Mouse (Mus musculus) MEL (cell line): ENCODE results near the gene Tnfrsf4. TPM values are rescaled to one million over a fixed set of nuclear protein-coding genes. Genes with fewer than 3 reads are reported as not detected.

Source experiments
- DNase-seq: peaks from one replicate; pipeline ENCODE4 v3.0.0; 2011; ENCODE audit warnings: low read depth, low spot score
- H3K27ac ChIP-seq: 2 replicates; pipeline ENCODE4 v1.5.1; 2012; ENCODE audit warnings: low read depth, mild to moderate bottlenecking, control low read depth, low read length, moderate library complexity; ENCODE audit not compliant: control insufficient read depth
- H3K27me3 ChIP-seq, 2 experiments: fragments of 150-350 bp in 1 of 2; sonication (generic) in 1 of 2; 2 replicates each; pipeline ENCODE4 v1.6.1; 2012; ENCODE audit warnings: low read length in 2 of 2, mild to moderate bottlenecking in 2 of 2, improper control_type of control experiment in 1 of 2, moderate library complexity in 1 of 2; ENCODE audit not compliant: insufficient read depth in 2 of 2, control insufficient read depth in 1 of 2
- H3K36me3 ChIP-seq, 2 experiments: 2 replicates each; pipeline ENCODE4 v1.6.1; 2012 to 2014; ENCODE audit warnings: low read length in 2 of 2, improper control_type of control experiment in 1 of 2, inconsistent platforms in 1 of 2, mild to moderate bottlenecking in 1 of 2; ENCODE audit not compliant: insufficient read depth in 2 of 2, control insufficient read depth in 1 of 2
- H3K4me1 ChIP-seq, 2 experiments: fragments of 150-350 bp in 1 of 2; sonication (generic) in 1 of 2; 2 replicates each; pipeline ENCODE4 v1.6.1; 2012; ENCODE audit warnings: low read length in 2 of 2, improper control_type of control experiment in 1 of 2, mild to moderate bottlenecking in 1 of 2; ENCODE audit not compliant: insufficient read depth in 2 of 2, control insufficient read depth in 1 of 2
- H3K4me3 ChIP-seq, 2 experiments: fragments of 150-350 bp in 1 of 2; sonication (generic) in 1 of 2; 2 replicates each; pipeline ENCODE4 v1.5.1; 2012; ENCODE audit warnings: low read depth in 2 of 2, low read length in 2 of 2, mild to moderate bottlenecking in 2 of 2, moderate library complexity in 2 of 2, control low read depth in 1 of 2, improper control_type of control experiment in 1 of 2; ENCODE audit not compliant: control insufficient read depth in 1 of 2, insufficient read depth in 1 of 2
- H3K79me2 ChIP-seq: 2 replicates; pipeline ENCODE4 v1.6.1; 2012; ENCODE audit warnings: mild to moderate bottlenecking, low read length, moderate library complexity; ENCODE audit not compliant: control insufficient read depth, poor library complexity, insufficient read depth
- H3K9ac ChIP-seq: 2 replicates; pipeline ENCODE4 v1.6.1; 2012; ENCODE audit warnings: low read depth, mild to moderate bottlenecking, control low read depth, low read length, moderate library complexity; ENCODE audit not compliant: control insufficient read depth, poor library complexity, severe bottlenecking
- H3K9me3 ChIP-seq: fragments of 150-350 bp; sonication (generic); replicated peaks from 2 replicates; pipeline ENCODE4 v1.6.1; 2012; ENCODE audit warnings: mild to moderate bottlenecking, low read length, improper control_type of control experiment, moderate library complexity; ENCODE audit not compliant: insufficient read depth
- CTCF ChIP-seq, 3 experiments: IDR thresholded peaks in 2 of 3; conservative IDR thresholded peaks in 1 of 3; 2 replicates each; pipeline ENCODE4 v1.5.1; 2011 to 2012; ENCODE audit warnings: low read length in 3 of 3, low read depth in 2 of 3, mild to moderate bottlenecking in 2 of 3, improper control_type of control experiment in 1 of 3, inconsistent platforms in 1 of 3, mixed read lengths in 1 of 3, moderate library complexity in 1 of 3; ENCODE audit not compliant: control insufficient read depth in 1 of 3, insufficient read depth in 1 of 3, poor library complexity in 1 of 3, severe bottlenecking in 1 of 3
- E2F4 ChIP-seq: IDR thresholded peaks from 2 replicates; pipeline ENCODE4 v1.6.1; 2011; ENCODE audit warnings: low read depth, low read length, improper control_type of control experiment, borderline replicate concordance
- ELF1 ChIP-seq: IDR thresholded peaks from 2 replicates; pipeline ENCODE4 v1.6.1; 2014; ENCODE audit warnings: low read depth, mild to moderate bottlenecking, inconsistent platforms, low read length, improper control_type of control experiment, moderate library complexity
- EP300 ChIP-seq, 2 experiments: IDR thresholded peaks; 2 replicates each; pipeline ENCODE4 v1.6.1; 2011; ENCODE audit warnings: improper control_type of control experiment in 2 of 2, low read length in 2 of 2, low read depth in 1 of 2, mild to moderate bottlenecking in 1 of 2
- ETS1 ChIP-seq: IDR thresholded peaks from 2 replicates; pipeline ENCODE4 v1.6.1; 2012; ENCODE audit warnings: low read depth, mild to moderate bottlenecking, inconsistent platforms, low read length, improper control_type of control experiment, moderate library complexity
- GABPA ChIP-seq: IDR thresholded peaks from 2 replicates; pipeline ENCODE4 v1.6.1; 2012; ENCODE audit warnings: low read depth, mild to moderate bottlenecking, inconsistent platforms, low read length, improper control_type of control experiment, moderate library complexity
- GATA1 ChIP-seq: IDR thresholded peaks from 2 replicates; pipeline ENCODE4 v1.6.1; 2011; ENCODE audit warnings: low read depth, low read length, improper control_type of control experiment
- HCFC1 ChIP-seq: IDR thresholded peaks from 2 replicates; pipeline ENCODE4 v1.6.1; 2012; ENCODE audit warnings: low read depth, mild to moderate bottlenecking, inconsistent platforms, low read length, improper control_type of control experiment, moderate library complexity
- JUND ChIP-seq: IDR thresholded peaks from 2 replicates; pipeline ENCODE4 v1.6.1; 2011; ENCODE audit warnings: low read depth, mild to moderate bottlenecking, improper control_type of control experiment, low read length
- KAT2A ChIP-seq: conservative IDR thresholded peaks from 2 replicates; pipeline ENCODE4 v1.6.1; 2012; ENCODE audit warnings: low read depth, low read length, improper control_type of control experiment, inconsistent platforms
- MAFK ChIP-seq: IDR thresholded peaks from 2 replicates; pipeline ENCODE4 v1.6.1; 2011; ENCODE audit warnings: low read depth, mild to moderate bottlenecking, low read length, improper control_type of control experiment, borderline replicate concordance
- MAX ChIP-seq: IDR thresholded peaks from 2 replicates; pipeline ENCODE4 v1.6.1; 2011; ENCODE audit warnings: low read length, improper control_type of control experiment
- MEF2A ChIP-seq: IDR thresholded peaks from 2 replicates; pipeline ENCODE4 v1.6.1; 2014; ENCODE audit warnings: low read depth, mild to moderate bottlenecking, inconsistent platforms, low read length, improper control_type of control experiment; ENCODE audit not compliant: poor library complexity, insufficient replicate concordance, severe bottlenecking; ENCODE audit errors: extremely low read depth
- NELFE ChIP-seq: IDR thresholded peaks from 2 replicates; pipeline ENCODE4 v1.6.1; 2011; ENCODE audit warnings: low read depth, low read length, improper control_type of control experiment
- POLR2AphosphoS2 ChIP-seq: IDR thresholded peaks from 2 replicates; pipeline ENCODE4 v1.6.1; 2011; ENCODE audit warnings: low read length, improper control_type of control experiment
- SIN3A ChIP-seq: IDR thresholded peaks from 2 replicates; pipeline ENCODE4 v1.6.1; 2012; ENCODE audit warnings: low read length, improper control_type of control experiment, inconsistent platforms
- TAL1 ChIP-seq: IDR thresholded peaks from 2 replicates; pipeline ENCODE4 v1.6.1; 2012; ENCODE audit warnings: mild to moderate bottlenecking, inconsistent platforms, low read length, moderate library complexity, mixed read lengths
- USF1 ChIP-seq: IDR thresholded peaks from 2 replicates; pipeline ENCODE4 v1.6.1; 2014; ENCODE audit warnings: low read depth, mild to moderate bottlenecking, inconsistent platforms, low read length, improper control_type of control experiment, moderate library complexity
- USF2 ChIP-seq, 2 experiments: IDR thresholded peaks; 2 replicates each; pipeline ENCODE4 v1.6.1; 2011 to 2012; ENCODE audit warnings: improper control_type of control experiment in 2 of 2, low read length in 2 of 2, borderline replicate concordance in 1 of 2, inconsistent platforms in 1 of 2, low read depth in 1 of 2, mild to moderate bottlenecking in 1 of 2; ENCODE audit not compliant: insufficient read depth in 1 of 2
- ZNF384 ChIP-seq: IDR thresholded peaks from 2 replicates; pipeline ENCODE4 v1.6.1; 2012; ENCODE audit warnings: low read depth, mild to moderate bottlenecking, inconsistent platforms, low read length, improper control_type of control experiment
- polyA plus RNA-seq, 2 experiments: library from polyadenylated mRNA; stranded (reverse) in 1 of 2; unstranded in 1 of 2; fragments of >175 nt in 1 of 2; fragments of >200 nt in 1 of 2; gene quantifications; 2 replicates each; pipeline versions ENCODE4 v1.2.1 to v1.2.4; 2012; ENCODE audit warnings: low replicate concordance in 2 of 2, low read depth in 1 of 2; ENCODE audit not compliant: insufficient read length in 2 of 2, insufficient read depth in 1 of 2, missing spikeins in 1 of 2
- total RNA-seq: library from RNA; depleted of rRNA; stranded (reverse); fragments of 300-350 nt; gene quantifications from 2 replicates; pipeline ENCODE4 v1.2.3, GENCODE M21; 2012

The Tnfrsf4 gene
- total and polyA plus RNA-seq, 3 experiments = 1.6 to 2.7 TPM; not detected in 1

DNA sequence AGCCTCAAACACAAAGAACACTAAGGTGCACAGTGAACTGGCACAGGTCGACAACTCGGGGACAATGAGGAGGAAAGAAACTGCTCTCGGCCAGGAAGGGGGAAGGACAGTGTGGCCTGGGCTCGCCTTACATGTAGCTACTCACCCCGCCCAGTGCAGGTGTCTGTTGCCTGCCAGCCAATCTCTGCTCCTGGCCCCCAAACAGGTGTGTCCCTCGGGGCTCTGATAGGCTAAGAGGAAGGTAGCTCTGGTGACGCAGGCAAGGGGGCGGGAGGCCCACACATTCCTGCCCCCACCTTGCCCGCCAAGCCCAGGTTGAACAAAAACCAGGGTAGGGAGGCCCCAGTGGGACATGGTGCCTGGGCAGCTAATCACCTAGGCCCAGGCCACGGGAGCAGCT lies 46.1 kb downstream of the Tnfrsf4 start:
- Histone ChIP-seq H3K4me1 (no peaks in the 10 kb centered on the region), H3K79me2 (no peaks in the 10 kb centered on the region)
- TF ChIP-seq USF2 (IDR thresholded peaks at IDR 0.05; ENCODE audit: borderline replicate concordance in 1 of 2, insufficient read depth in 1 of 2, low read depth in 1 of 2, low read length in 2 of 2) = no peak
- no peak for TF ChIP-seq NELFE
- TF ChIP-seq SIN3A = no peak
- no peak for TF ChIP-seq HCFC1
- TF ChIP-seq KAT2A = no peak
- TF ChIP-seq USF1 = no peak
- TF ChIP-seq ETS1 = no peak
- TF ChIP-seq GABPA = no peak
- TF ChIP-seq EP300 (IDR thresholded peaks at IDR 0.05; ENCODE audit: low read depth in 1 of 2, low read length in 2 of 2) = no peak
- TF ChIP-seq MAX = no peak
- no peak for TF ChIP-seq E2F4
- no peak for TF ChIP-seq GATA1
- TF ChIP-seq MEF2A = no peak
- TF ChIP-seq, all 39 proteins: peak for 0
- DNase-seq = no peak
- no peaks in the 10 kb centered on the region for H3K9me3 ChIP-seq
- H3K4me3 ChIP-seq = no peak overlapping the region
- no peak overlapping the region for H3K9ac ChIP-seq
- H3K27ac ChIP-seq = no peak overlapping the region
- H3K27me3 ChIP-seq = peaks cover 3 to 8% of the 10 kb centered on the region in 2 experiments; a peak in 3 of 4 replicates
- H3K36me3 ChIP-seq = no peaks in the 10 kb centered on the region

DNA sequence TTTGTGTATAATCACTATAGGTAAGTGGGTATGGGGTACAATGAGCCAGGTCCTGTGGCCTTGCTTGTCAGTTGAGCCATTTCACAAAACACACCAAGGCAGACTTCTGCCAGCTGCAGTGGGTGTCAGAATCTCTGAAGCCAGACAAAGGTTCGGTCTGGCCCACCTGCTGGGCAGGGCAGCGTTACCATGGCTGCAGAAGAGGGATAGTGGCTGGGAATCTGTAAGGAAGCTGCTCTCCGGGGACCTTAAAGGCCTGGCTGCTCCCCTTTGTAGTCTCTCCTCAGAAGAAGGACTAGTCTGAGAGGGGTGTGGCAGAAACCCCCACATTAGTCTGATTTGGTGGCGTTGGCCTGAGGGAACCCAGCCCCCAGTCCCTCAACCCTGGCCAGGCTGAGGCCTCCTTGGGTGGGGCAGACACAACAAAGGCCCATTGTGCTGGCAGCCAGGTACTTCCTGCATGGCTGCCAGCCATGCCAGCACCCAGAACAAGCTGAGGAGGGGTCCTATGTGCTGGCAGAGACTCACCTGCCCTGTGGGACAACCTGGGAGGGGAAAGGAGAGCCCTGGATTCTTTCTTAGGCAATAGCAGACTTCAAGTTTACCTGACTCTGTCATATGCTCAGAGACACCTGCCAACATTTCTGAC lies 50.3 kb downstream of the Tnfrsf4 start:
- H3K9me3 ChIP-seq = no peaks in the 10 kb centered on the region
- no peak overlapping the region for H3K4me3 ChIP-seq
- TF ChIP-seq GABPA (no peak), JUND (no peak), ELF1 (no peak), TAL1 (no peak), KAT2A (no peak), MAFK (no peak), POLR2AphosphoS2 (no peak), CTCF (IDR thresholded peaks at IDR 0.05 in 2 of 3, conservative IDR thresholded peaks at IDR 0.05 in 1 of 3; ENCODE audit: control insufficient read depth in 1 of 3, insufficient read depth in 1 of 3, low read depth in 2 of 3, low read length in 3 of 3, poor library complexity in 1 of 3, severe bottlenecking in 1 of 3) (no peak), ZNF384 (no peak), MEF2A (no peak)
- TF ChIP-seq, all 39 proteins: peak for 0
- peaks cover 0 to 14% of the 10 kb centered on the region in 2 experiments; a peak in 3 of 4 replicates for H3K4me1 ChIP-seq
- H3K27ac ChIP-seq = no peak overlapping the region
- H3K36me3 ChIP-seq = peaks cover 0 to 7% of the 10 kb centered on the region in 2 experiments; a peak in 2 of 4 replicates
- H3K9ac ChIP-seq = no peak overlapping the region
- no peaks in the 10 kb centered on the region for H3K79me2 ChIP-seq
- H3K27me3 ChIP-seq = no peaks in the 10 kb centered on the region; a peak in 1 of 4 replicates
- DNase-seq = no peak
